Mouse (Mus musculus): Measurements from ENCODE around the gene Got2. TPM values are rescaled to one million over a fixed set of nuclear protein-coding genes. Genes with fewer than 3 reads are reported as not detected.

Got2 gene
- total and polyA plus RNA-seq, 3 experiments, result 105 to 421 (median 179) TPM

DNA sequence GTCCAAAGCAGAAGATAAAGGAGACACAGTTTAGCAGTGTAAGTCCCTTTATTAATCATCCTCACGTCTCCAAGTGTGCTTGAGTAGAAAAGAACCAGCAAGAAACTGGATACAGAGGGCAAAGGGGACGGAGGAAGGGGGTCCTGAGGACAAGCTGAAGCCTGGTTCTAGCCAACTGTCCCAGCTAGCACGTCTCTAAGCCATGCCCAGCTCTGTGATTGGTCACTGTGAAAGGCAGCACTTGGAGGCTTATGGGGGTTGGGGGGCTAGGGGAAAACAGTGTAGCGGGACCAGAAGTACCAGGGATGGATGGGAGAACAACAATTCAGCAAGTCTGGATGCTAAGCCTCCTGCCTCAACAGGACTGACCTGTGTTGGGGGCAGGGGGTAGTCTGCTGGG, 52.5 kb downstream of the Got2 start:
- Histone ChIP-seq H3K79me2 (ENCODE audit: control insufficient read depth, insufficient read depth, low read length, poor library complexity) (no peaks in the 10 kb centered on the region), H3K27me3 (ENCODE audit: control insufficient read depth in 1 of 2, insufficient read depth in 2 of 2, low read length in 2 of 2) (no peaks in the 10 kb centered on the region), H3K4me1 (ENCODE audit: control insufficient read depth in 1 of 2, insufficient read depth in 2 of 2, low read length in 2 of 2) (peaks cover 0 to 10% of the 10 kb centered on the region in 2 experiments; a peak in 1 of 4 replicates), H3K9ac (ENCODE audit: control insufficient read depth, low read depth, low read length, poor library complexity, severe bottlenecking) (no peak overlapping the region), H3K9me3 (replicated peaks; ENCODE audit: insufficient read depth, low read length) (no peaks in the 10 kb centered on the region), H3K36me3 (ENCODE audit: control insufficient read depth in 1 of 2, insufficient read depth in 2 of 2, low read length in 2 of 2) (peaks cover 0 to 3% of the 10 kb centered on the region in 2 experiments; a peak in 2 of 4 replicates), H3K4me3 (ENCODE audit: control insufficient read depth in 1 of 2, insufficient read depth in 1 of 2, low read depth in 2 of 2, low read length in 2 of 2) (no peak overlapping the region), H3K27ac (ENCODE audit: control insufficient read depth, low read depth, low read length) (no peak overlapping the region)
- TF ChIP-seq GABPA (IDR thresholded peaks at IDR 0.05; ENCODE audit: low read depth, low read length), result no peak
- no peak for TF ChIP-seq TAL1 (IDR thresholded peaks at IDR 0.05; ENCODE audit: low read length)
- TF ChIP-seq NRF1 (IDR thresholded peaks at IDR 0.05; ENCODE audit: insufficient read depth, low read depth, low read length, poor library complexity, severe bottlenecking), result no peak
- no peak for TF ChIP-seq GATA1 (IDR thresholded peaks at IDR 0.05; ENCODE audit: low read depth, low read length)
- TF ChIP-seq POLR2AphosphoS2 (IDR thresholded peaks at IDR 0.05; ENCODE audit: low read length), result no peak
- no peak for TF ChIP-seq ETS1 (IDR thresholded peaks at IDR 0.05; ENCODE audit: low read depth, low read length)
- TF ChIP-seq RCOR1 (IDR thresholded peaks at IDR 0.05; ENCODE audit: low read depth, low read length), result no peak
- TF ChIP-seq CHD1 (IDR thresholded peaks at IDR 0.05; ENCODE audit: low read depth, low read length), result no peak
- TF ChIP-seq TBP (IDR thresholded peaks at IDR 0.05; ENCODE audit: low read depth, low read length), result no peak
- no peak for TF ChIP-seq MAX (IDR thresholded peaks at IDR 0.05; ENCODE audit: low read length)
- TF ChIP-seq KAT2A (conservative IDR thresholded peaks at IDR 0.05; ENCODE audit: low read depth, low read length), result no peak
- TF ChIP-seq BHLHE40 (IDR thresholded peaks at IDR 0.05; ENCODE audit: borderline replicate concordance, low read depth, low read length), result no peak
- TF ChIP-seq CTCF (IDR thresholded peaks at IDR 0.05 in 2 of 3, conservative IDR thresholded peaks at IDR 0.05 in 1 of 3; ENCODE audit: control insufficient read depth in 1 of 3, insufficient read depth in 1 of 3, low read depth in 2 of 3, low read length in 3 of 3, poor library complexity in 1 of 3, severe bottlenecking in 1 of 3), result no peak
- no peak for TF ChIP-seq NELFE (IDR thresholded peaks at IDR 0.05; ENCODE audit: low read depth, low read length)
- no peak for TF ChIP-seq UBTF (IDR thresholded peaks at IDR 0.05; ENCODE audit: borderline replicate concordance, insufficient read depth, low read depth, low read length)
- no peak for DNase-seq (ENCODE audit: low read depth, low spot score)

- Histone ChIP-seq H3K9ac (ENCODE audit: control insufficient read depth, low read depth, low read length, poor library complexity, severe bottlenecking) (peak overlapping the region; percentile 68), H3K4me1 (ENCODE audit: control insufficient read depth in 1 of 2, insufficient read depth in 2 of 2, low read length in 2 of 2) (peaks cover 0 to 10% of the 10 kb centered on the region in 2 experiments; a peak in 1 of 4 replicates), H3K79me2 (ENCODE audit: control insufficient read depth, insufficient read depth, low read length, poor library complexity) (no peaks in the 10 kb centered on the region), H3K36me3 (ENCODE audit: control insufficient read depth in 1 of 2, insufficient read depth in 2 of 2, low read length in 2 of 2) (peaks cover 0 to 3% of the 10 kb centered on the region in 2 experiments; a peak in 2 of 4 replicates), H3K4me3 (ENCODE audit: control insufficient read depth in 1 of 2, insufficient read depth in 1 of 2, low read depth in 2 of 2, low read length in 2 of 2) (peak overlapping the region; percentile 59 to 61), H3K27me3 (ENCODE audit: control insufficient read depth in 1 of 2, insufficient read depth in 2 of 2, low read length in 2 of 2) (no peaks in the 10 kb centered on the region), H3K27ac (ENCODE audit: control insufficient read depth, low read depth, low read length) (no peak overlapping the region), H3K9me3 (replicated peaks; ENCODE audit: insufficient read depth, low read length) (no peaks in the 10 kb centered on the region)
- DNase-seq (ENCODE audit: low read depth, low spot score), result peak; percentile 59
- TF ChIP-seq TCF12 (IDR thresholded peaks at IDR 0.05; ENCODE audit: low read depth, low read length) (no peak), MYB (IDR thresholded peaks at IDR 0.05; ENCODE audit: low read depth, low read length) (no peak), EP300 (IDR thresholded peaks at IDR 0.05; ENCODE audit: low read depth in 1 of 2, low read length in 2 of 2) (0 out of 4 replicates have a peak, but pooled peaks of 1 of the 2 experiments have one; percentile 3), MAZ (IDR thresholded peaks at IDR 0.05; ENCODE audit: low read depth, low read length) (no peak), ZNF384 (IDR thresholded peaks at IDR 0.05; ENCODE audit: low read depth, low read length) (no peak)
Observed at GRCm38 (mm10) chr8:95833435-95833984, 54.8 kb downstream of the Got2 start.
